Mouse (Mus musculus): ENCODE data around the gene Arid1a.

- no peak for TF ChIP-seq POLR2A (IDR thresholded peaks at IDR 0.05; ENCODE audit: extremely low read depth, insufficient read depth, low read length)
- no peak for TF ChIP-seq CTCF (IDR thresholded peaks at IDR 0.05; ENCODE audit: extremely low read depth, insufficient read depth, low read length)
Measured at GRCm38 (mm10) chr4:133705062-133705461, 51.5 kb downstream of the Arid1a start.

Data from cortical plate, adult 2 months (tissue).